Mouse (Mus musculus): ENCODE results near the gene Scgb1a1. TPM values are rescaled to one million over a fixed set of nuclear protein-coding genes. Genes with fewer than 3 reads are reported as not detected.

Scgb1a1 gene
- not detected in 2 replicates for total RNA-seq (2023)

GRCm38 (mm10) chr19:9087821-9088220, at the start of gene Scgb1a1:
TSS of gene Scgb1a1 (minus strand) at chr19:9087958.

DNA sequence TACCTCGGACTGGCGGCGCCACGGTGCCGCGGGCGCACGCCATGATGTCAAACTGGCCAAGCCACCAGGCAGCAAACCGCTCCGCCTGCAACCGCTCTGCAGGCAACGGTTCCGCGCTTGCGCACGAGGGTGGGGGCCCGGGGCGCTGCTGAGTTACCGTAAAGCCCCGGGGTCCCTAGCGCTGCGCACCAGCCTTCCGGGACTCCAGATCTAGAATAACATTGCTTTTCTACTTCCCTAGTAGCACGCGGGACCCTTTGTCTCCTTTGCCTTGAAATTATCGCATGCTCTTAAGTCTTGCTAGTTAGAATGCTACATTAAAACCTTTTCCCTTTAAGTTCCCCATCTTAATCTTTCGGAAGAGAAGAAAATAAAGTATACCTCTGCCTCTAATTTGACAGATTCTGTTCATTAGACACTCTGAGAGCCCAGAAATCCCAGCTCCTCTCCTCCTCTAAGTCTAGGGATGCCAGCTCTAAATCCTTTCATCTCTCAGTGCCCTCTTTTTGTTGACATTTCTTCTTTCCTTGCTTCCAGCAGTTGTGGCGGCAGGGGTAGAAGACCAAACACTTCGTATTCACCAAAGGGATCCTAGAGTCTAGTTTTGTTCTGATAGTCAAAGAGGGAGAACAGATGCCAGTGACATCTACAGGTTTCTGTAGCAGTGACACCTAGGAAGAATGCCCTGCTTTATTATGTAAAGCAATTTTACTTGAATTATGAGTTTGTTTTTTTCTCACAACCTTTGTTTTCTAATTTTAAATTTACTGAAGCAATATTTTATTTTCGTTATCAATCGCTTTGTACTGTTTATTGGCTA, 48.0 kb upstream of the Scgb1a1 start, which contains the start of gene Asrgl1:
TSS of gene Asrgl1 (minus strand) at position 125 of the 820 bp plus-strand sequence.

Other genes starting within 250 kb of the Scgb1a1 start
- gene Gng3, start 248.8 kb downstream of the Scgb1a1 start, total RNA-seq (2023) = not detected in 2 replicates
- gene Lrrn4cl, start 237.2 kb downstream of the Scgb1a1 start, total RNA-seq (2023) = 0.27 and 0.57 TPM in 2 replicates
- 89.2 and 93.8 TPM in 2 replicates for gene Ubxn1, start 216.5 kb downstream of the Scgb1a1 start, total RNA-seq (2023)
- gene Uqcc3, start 207.0 kb downstream of the Scgb1a1 start, total RNA-seq (2023) = 15.4 and 22.1 TPM in 2 replicates
- gene Lbhd1, start 204.2 kb downstream of the Scgb1a1 start, total RNA-seq (2023) = 1.8 and 10.2 TPM in 2 replicates
- not detected in 2 replicates for gene Gm49403, start 204.0 kb downstream of the Scgb1a1 start, total RNA-seq (2023)
- 15.3 and 21.7 TPM in 2 replicates for gene 1810009A15Rik, start 199.1 kb downstream of the Scgb1a1 start, total RNA-seq (2023)
- gene Gm49416, start 199.0 kb downstream of the Scgb1a1 start, total RNA-seq (2023) = 6.5 TPM in 1 of 2 replicates, not detected in the other
- gene Ints5, start 195.0 kb downstream of the Scgb1a1 start, total RNA-seq (2023) = 9.3 and 11.1 TPM in 2 replicates
- 76.0 and 93.0 TPM in 2 replicates for gene Ganab, start 189.9 kb downstream of the Scgb1a1 start, total RNA-seq (2023)
- 29.7 and 35.6 TPM in 2 replicates for gene B3gat3, start 167.6 kb downstream of the Scgb1a1 start, total RNA-seq (2023)
- gene Rom1, start 158.6 kb downstream of the Scgb1a1 start, total RNA-seq (2023) = 1.5 and 2.1 TPM in 2 replicates
- 43.3 and 54.8 TPM in 2 replicates for gene Eml3, start 158.4 kb downstream of the Scgb1a1 start, total RNA-seq (2023)
- gene Mta2, start 146.1 kb downstream of the Scgb1a1 start, total RNA-seq (2023) = 109 and 121 TPM in 2 replicates
- 6.5 and 12.9 TPM in 2 replicates for gene Tut1, start 134.1 kb downstream of the Scgb1a1 start, total RNA-seq (2023)
- gene Eef1g, start 120.9 kb downstream of the Scgb1a1 start, total RNA-seq (2023) = 85.1 and 106 TPM in 2 replicates
- gene Ahnak, start 98.7 kb downstream of the Scgb1a1 start, total RNA-seq (2023) = 367 and 445 TPM in 2 replicates
- gene Asrgl1, start 47.7 kb upstream of the Scgb1a1 start, total RNA-seq (2023) = 4.1 and 5.1 TPM in 2 replicates

Data from neutrophil, adult 65 days (primary cell).